Mouse (Mus musculus) spleen, adult 2 months (tissue): ENCODE measurements around the gene Dusp23.

Experiments
- CTCF ChIP-seq: fragments of 200-500 bp; IDR thresholded peaks from 2 replicates; pipeline ENCODE4 v1.5.1; 2011; ENCODE audit warnings: mild to moderate bottlenecking, inconsistent platforms; ENCODE audit not compliant: insufficient read depth, insufficient read length, insufficient replicate concordance; ENCODE audit errors: extremely low read depth
- POLR2A ChIP-seq: fragments of 200-500 bp; IDR thresholded peaks from 2 replicates; pipeline ENCODE4 v1.6.1; 2011; ENCODE audit warnings: low read depth, low read length, inconsistent platforms

GRCm38 (mm10) chr1:172619235-172619634 lies 13.5 kb downstream of the Dusp23 start:
- TF ChIP-seq POLR2A (no peak), CTCF (peak; percentile 96)
